Mouse (Mus musculus): ENCODE results near the gene Zdhhc6. TPM values are rescaled to one million over a fixed set of nuclear protein-coding genes. Genes with fewer than 3 reads are reported as not detected.

Gene Zdhhc6
- polyA plus RNA-seq, 1 experiment: 27.6 TPM

DNA sequence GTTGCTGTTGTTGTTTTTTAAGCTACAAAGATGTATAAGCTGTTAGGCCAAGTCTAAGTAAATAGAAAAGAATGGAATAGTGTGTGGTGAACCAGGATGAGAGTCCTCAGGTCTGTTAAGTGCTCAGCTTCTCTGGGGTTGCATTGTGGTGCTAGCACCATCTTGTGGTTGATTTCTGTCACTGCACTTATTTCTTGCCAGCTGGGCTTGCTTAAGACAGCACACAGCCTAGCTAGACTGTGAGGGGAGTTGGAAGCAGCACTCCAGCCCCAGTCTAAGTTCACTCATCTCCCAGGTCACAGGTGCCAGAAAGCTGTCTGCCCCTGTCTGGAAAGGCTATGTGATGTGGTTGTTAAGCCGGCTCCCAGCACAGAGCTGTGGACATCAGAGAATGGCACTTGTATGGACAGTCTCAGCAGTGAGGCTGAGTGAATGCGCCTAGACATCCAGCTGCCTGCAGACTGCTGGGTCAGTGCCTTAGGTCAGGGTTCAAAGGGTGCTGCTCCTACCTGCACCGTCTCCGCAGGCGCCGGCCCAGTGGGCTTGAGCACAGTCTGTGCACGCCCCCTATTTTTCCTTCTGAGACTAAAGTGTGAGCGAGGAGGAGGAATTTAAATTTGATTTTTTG lies 16.9 kb upstream of the Zdhhc6 start:
- TF ChIP-seq CTCF (IDR thresholded peaks at IDR 0.05; ENCODE audit: borderline replicate concordance, extremely low read depth, insufficient read depth, insufficient read length) (peak; percentile 89), POLR2A (IDR thresholded peaks at IDR 0.05; ENCODE audit: borderline replicate concordance, extremely low read depth, insufficient read depth, insufficient read length, poor library complexity, severe bottlenecking) (no peak)
- DNase-seq (ENCODE audit: low read depth): peak; percentile 92

DNA sequence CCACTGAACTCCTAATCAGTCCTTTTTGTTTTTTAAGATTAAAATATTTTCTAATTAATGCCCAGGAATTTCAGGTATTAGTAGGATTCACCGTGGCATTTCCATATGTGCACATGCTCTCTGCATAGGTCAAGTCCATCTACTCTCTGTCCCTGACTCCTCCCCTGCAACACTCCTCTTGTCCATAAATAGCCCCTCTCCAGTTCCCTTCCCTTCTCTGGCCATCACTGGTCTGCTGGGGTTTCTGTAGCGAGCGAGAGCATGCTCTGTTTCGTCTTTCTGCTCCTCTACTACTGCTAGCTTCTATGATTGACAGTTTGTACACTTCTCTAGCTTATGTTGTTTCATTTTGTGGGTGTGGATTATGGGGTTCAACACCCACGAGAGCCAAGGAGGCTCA lies 15.9 kb upstream of the Zdhhc6 start:
- no peak for DNase-seq (ENCODE audit: low read depth)
- TF ChIP-seq CTCF (IDR thresholded peaks at IDR 0.05; ENCODE audit: borderline replicate concordance, extremely low read depth, insufficient read depth, insufficient read length) (no peak), POLR2A (IDR thresholded peaks at IDR 0.05; ENCODE audit: borderline replicate concordance, extremely low read depth, insufficient read depth, insufficient read length, poor library complexity, severe bottlenecking) (no peak)

DNA sequence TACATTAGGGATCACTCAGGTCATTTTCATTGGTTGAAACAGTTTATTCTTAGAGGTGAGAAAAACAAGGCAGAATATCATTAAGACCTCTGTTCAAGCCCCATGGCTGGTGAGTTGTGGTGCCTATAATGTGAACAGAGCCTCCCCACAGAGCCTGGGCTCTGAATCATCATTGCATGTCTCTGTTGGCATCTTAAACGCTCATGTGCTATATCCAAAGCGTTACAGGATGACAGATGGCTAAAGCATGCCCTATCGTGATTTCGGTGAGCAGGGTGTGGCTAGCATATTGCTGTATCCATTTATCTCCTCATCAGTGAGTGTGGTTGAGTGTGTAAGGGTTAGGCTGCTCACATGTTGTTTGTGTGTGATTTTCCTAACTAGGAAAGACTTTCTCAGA lies 11.7 kb upstream of the Zdhhc6 start:
- TF ChIP-seq POLR2A (IDR thresholded peaks at IDR 0.05; ENCODE audit: borderline replicate concordance, extremely low read depth, insufficient read depth, insufficient read length, poor library complexity, severe bottlenecking) (no peak), CTCF (IDR thresholded peaks at IDR 0.05; ENCODE audit: borderline replicate concordance, extremely low read depth, insufficient read depth, insufficient read length) (no peak)
- DNase-seq (ENCODE audit: low read depth): no peak

DNA sequence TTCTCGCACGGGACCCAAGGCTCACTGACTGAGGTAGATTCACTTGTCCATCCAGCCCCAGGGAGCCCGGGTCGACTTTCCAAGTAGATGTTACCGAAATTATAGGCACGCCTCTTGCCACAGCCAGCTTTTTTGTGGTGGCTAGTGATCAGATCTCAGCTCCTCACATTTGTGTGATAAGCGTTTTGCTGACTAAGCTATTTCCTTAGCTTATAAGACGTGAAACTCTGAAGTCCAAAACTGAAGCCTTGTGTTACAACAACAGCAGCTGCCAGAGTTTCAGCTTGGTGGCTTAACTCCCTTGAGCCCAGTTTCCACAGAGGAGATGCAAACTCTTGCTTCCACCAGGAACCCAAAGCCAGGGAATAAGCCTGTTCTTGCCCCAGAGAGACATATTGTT lies 6.8 kb upstream of the Zdhhc6 start:
- TF ChIP-seq POLR2A (IDR thresholded peaks at IDR 0.05; ENCODE audit: borderline replicate concordance, extremely low read depth, insufficient read depth, insufficient read length, poor library complexity, severe bottlenecking) (no peak), CTCF (IDR thresholded peaks at IDR 0.05; ENCODE audit: borderline replicate concordance, extremely low read depth, insufficient read depth, insufficient read length) (no peak)
- no peak for DNase-seq (ENCODE audit: low read depth)

DNA sequence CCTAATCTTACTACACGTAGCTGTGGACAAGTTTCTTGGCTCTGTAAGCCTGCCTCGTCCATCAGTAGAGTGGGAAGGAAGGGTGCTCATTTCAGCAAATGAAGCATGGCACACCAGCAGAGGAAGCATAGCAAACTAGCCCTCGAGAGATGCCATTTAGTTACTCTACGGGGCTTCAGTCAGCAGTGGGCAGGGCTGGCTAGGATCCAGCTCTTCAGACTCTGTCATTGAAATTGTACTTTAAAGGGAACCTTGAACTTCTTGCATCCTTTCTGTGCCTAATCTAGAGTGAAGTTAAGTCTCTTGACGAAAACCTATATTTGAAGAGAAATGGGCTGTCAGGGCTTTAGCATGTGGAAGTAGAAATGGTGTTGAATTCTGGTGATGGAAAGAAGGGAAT lies 3.7 kb upstream of the Zdhhc6 start:
- no peak for TF ChIP-seq CTCF (IDR thresholded peaks at IDR 0.05; ENCODE audit: borderline replicate concordance, extremely low read depth, insufficient read depth, insufficient read length)
- TF ChIP-seq POLR2A (IDR thresholded peaks at IDR 0.05; ENCODE audit: borderline replicate concordance, extremely low read depth, insufficient read depth, insufficient read length, poor library complexity, severe bottlenecking): no peak
- DNase-seq (ENCODE audit: low read depth): no peak

DNA sequence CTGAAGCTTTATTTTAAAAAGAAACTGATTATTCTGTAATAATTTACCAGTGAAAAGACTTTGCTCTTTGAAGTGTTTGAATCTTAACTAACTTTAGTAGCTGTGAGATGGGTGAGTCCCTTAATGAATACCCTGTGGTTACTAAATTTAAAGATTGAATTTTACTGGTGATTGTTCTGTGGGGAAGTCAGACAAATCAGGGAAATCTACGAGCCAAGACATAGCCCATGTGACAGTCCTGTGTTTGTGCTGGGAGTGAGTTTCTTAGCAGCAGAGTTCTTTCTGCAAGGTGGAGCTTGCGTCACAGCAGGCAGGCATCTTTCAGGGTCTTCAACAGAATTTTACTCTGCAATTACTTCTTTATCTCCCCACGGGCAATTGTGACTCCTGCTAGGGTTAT lies 3.2 kb upstream of the Zdhhc6 start:
- no peak for DNase-seq (ENCODE audit: low read depth)

DNA sequence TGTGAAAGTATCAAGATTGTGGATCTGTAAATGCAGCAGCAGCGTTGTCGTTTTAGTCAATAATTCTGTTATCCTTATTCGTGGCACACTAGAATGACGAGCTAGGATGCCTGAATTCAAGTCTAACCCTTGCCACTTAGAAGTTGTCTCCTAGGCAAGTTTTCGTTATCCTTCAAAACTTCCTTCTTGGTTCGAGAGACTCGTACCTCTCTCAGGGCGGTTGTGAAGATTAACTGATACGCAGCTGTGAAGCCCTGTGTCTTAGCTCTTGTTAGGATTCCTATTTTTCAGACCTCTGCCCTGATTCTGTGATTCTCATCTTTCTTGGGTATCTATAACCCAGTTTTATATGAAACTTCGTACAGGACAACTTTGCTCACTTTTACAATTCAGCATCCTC lies 1.1 kb upstream of the Zdhhc6 start:
- TF ChIP-seq POLR2A (IDR thresholded peaks at IDR 0.05; ENCODE audit: borderline replicate concordance, extremely low read depth, insufficient read depth, insufficient read length, poor library complexity, severe bottlenecking) (no peak), CTCF (IDR thresholded peaks at IDR 0.05; ENCODE audit: borderline replicate concordance, extremely low read depth, insufficient read depth, insufficient read length) (no peak)
- no peak for DNase-seq (ENCODE audit: low read depth)

More for the DNA sequence above, 3.2 kb upstream of the Zdhhc6 start:
- no peak for TF ChIP-seq POLR2A (IDR thresholded peaks at IDR 0.05; ENCODE audit: borderline replicate concordance, extremely low read depth, insufficient read depth, insufficient read length, poor library complexity, severe bottlenecking)
- no peak for TF ChIP-seq CTCF (IDR thresholded peaks at IDR 0.05; ENCODE audit: borderline replicate concordance, extremely low read depth, insufficient read depth, insufficient read length)

DNA sequence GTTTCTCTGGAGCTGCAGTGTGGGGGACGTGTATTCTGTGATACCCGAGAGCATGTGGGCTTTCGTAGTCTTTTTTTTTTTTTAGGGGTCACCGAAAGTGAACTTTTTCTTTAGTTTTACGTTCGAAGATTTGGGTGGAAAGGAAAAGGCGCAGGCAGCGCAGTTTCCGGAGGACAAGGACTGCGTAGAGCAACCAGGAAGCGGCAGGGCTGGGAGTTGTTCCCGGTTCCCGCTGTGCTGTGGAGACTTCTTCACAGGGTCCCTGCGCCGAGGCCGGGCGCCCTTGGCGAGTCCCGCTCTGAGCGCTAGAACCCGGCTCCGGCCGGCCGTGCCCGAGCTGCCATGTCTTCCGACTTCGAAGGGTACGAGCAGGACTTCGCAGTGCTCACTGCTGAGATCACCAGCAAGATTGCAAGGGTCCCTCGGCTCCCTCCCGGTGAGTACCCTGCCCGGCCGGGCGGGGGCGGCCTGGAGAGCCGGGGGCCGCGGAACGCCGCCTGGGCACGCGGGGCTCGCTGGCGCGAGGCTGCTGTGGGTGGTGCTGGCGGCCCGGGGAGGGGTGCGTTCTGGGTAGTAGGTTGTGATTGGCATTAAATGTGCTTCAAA lies 380 bp upstream of the Zdhhc6 start, which contains the start of gene Vti1a:
Gene Vti1a, plus strand, starts transcription at position 187 of the 606 bp plus-strand sequence.
- DNase-seq (ENCODE audit: low read depth): peak; percentile 98
- TF ChIP-seq POLR2A (IDR thresholded peaks at IDR 0.05; ENCODE audit: borderline replicate concordance, extremely low read depth, insufficient read depth, insufficient read length, poor library complexity, severe bottlenecking): peak; percentile 61; the same call in 1 of the 2 replicates
- peak; percentile 50 for TF ChIP-seq CTCF (IDR thresholded peaks at IDR 0.05; ENCODE audit: borderline replicate concordance, extremely low read depth, insufficient read depth, insufficient read length)

DNA sequence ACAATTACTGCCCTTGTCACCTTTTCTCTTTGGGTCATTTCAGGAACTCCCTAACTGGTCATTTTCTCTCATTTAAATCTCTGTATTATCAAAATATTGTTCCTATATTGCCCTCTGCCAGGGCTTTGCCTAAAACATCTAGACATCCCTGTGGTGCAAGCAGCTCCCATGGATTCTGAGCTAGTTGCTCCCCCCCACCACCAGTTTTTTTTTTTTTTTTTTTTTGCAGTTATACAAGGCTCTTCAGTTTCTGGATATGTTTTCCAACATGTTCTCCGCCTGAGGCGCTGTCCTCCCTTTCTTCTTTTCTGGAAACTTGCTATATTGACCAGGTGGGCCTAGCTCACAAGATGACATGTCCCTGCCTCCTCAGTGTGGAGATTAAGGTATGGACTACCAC lies 2.2 kb downstream of the Zdhhc6 start:
- no peak for TF ChIP-seq POLR2A (IDR thresholded peaks at IDR 0.05; ENCODE audit: borderline replicate concordance, extremely low read depth, insufficient read depth, insufficient read length, poor library complexity, severe bottlenecking)
- no peak for TF ChIP-seq CTCF (IDR thresholded peaks at IDR 0.05; ENCODE audit: borderline replicate concordance, extremely low read depth, insufficient read depth, insufficient read length)
- no peak for DNase-seq (ENCODE audit: low read depth)

DNA sequence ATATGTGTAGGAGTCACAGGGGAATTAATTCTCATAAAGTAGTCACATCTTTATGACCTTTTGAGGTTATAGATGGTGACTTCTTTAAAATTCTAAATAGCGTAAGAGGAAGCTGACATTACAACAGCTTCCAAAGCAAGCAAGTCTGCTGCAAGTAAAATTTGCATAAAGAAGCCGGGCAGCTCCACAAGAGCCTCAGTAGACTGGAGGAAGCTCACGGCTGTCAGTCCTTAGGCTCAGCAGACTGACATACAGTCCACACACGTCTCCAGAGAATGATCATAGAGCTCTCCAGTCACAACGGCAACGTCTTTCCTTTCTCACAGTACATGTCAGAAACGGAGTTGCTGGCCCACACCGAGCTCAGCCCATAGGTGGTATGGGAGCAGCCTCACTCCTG lies 4.0 kb downstream of the Zdhhc6 start:
- DNase-seq (ENCODE audit: low read depth): no peak
- TF ChIP-seq CTCF (IDR thresholded peaks at IDR 0.05; ENCODE audit: borderline replicate concordance, extremely low read depth, insufficient read depth, insufficient read length): no peak
- no peak for TF ChIP-seq POLR2A (IDR thresholded peaks at IDR 0.05; ENCODE audit: borderline replicate concordance, extremely low read depth, insufficient read depth, insufficient read length, poor library complexity, severe bottlenecking)

DNA sequence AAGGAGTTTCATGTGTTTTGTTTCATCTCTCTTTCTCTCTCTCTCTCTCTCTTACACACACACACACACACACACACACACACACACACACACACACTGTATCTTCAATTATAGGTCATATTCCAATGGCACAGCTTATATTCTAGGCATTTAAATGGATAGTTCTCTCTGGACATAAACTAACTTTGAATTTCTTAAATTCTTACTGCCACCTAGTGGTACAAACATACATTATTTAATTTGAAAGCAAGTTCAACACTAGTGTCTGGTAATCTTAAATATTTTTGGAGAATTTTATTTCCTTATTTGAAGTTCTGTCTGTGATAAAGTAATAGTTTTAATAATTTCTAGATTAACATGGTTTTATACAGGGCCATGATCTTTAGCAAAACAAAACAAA lies 10.8 kb downstream of the Zdhhc6 start:
- peak; percentile 52 for DNase-seq (ENCODE audit: low read depth)
- TF ChIP-seq POLR2A (IDR thresholded peaks at IDR 0.05; ENCODE audit: borderline replicate concordance, extremely low read depth, insufficient read depth, insufficient read length, poor library complexity, severe bottlenecking): no peak
- TF ChIP-seq CTCF (IDR thresholded peaks at IDR 0.05; ENCODE audit: borderline replicate concordance, extremely low read depth, insufficient read depth, insufficient read length): no peak

DNA sequence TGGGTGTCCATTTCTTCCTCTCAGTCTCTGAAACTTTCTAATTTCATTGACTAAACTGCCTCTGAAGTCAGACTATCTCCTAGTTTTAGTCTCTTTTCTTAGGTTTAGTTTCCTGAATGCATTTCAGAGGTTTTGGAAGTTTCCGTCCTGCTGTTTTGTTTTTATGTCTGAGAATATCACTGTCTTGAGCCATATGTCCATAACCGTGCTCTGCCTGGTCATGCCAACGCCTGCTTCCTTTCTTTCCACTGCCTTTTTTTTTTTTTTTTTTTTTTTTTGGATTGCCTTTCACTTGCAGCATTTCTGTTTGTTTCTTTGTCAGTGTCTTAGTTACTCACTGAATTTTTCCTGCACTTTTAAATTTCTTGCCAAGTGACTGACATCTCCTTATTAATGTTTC lies 15.3 kb downstream of the Zdhhc6 start:
- TF ChIP-seq POLR2A (IDR thresholded peaks at IDR 0.05; ENCODE audit: borderline replicate concordance, extremely low read depth, insufficient read depth, insufficient read length, poor library complexity, severe bottlenecking) (no peak), CTCF (IDR thresholded peaks at IDR 0.05; ENCODE audit: borderline replicate concordance, extremely low read depth, insufficient read depth, insufficient read length) (no peak)
- DNase-seq (ENCODE audit: low read depth): no peak
